Mouse (Mus musculus) natural killer cell, adult 2 months (primary cell): ENCODE measurements around the gene Efr3b.
"Not testable (repeated sequence)": the region's sequence is repeated elsewhere in the genome, so short reads cannot be mapped to it uniquely, and the experiment has no call there.

ENCODE experiments used
- DNase-seq, 2 experiments: peaks; one replicate each; pipeline ENCODE4 v3.0.0; 2022; ENCODE audit warnings: low spot score in 2 of 2

The Efr3b gene

GRCm38 (mm10) chr12:3981350-3982131 lies 57.2 kb downstream of the Efr3b start:
- DNase-seq = peak; percentile 24 to 54

- no peak for DNase-seq
Observed at GRCm38 (mm10) chr12:3980991-3981349, 57.7 kb downstream of the Efr3b start.

- DNase-seq = not testable (repeated sequence)
Observed at GRCm38 (mm10) chr12:3973169-3973568, 65.5 kb downstream of the Efr3b start.

DNA sequence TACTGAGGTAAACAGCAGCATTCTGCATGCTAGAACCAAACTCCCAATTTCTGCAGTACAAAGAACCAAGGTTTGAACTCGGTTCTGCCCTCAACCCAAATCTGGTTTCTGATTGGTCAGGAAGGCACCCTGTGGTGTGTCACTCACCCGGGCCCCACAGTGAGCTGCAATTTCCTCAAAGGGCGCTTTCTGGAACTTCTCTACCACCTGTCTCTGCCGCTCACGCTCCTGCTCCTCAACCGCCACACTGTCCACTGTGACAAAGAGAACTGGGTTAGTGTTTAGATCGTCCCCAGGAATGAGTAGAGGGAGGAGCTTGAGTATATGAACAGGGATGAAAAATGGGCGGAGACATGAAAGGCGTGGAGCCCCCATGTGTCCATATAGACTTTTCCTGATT lies 70.3 kb downstream of the Efr3b start:
- DNase-seq = no peak

- no peak for DNase-seq
Observed at GRCm38 (mm10) chr12:3967196-3967595, 71.5 kb downstream of the Efr3b start.

- DNase-seq = no peak
Observed at GRCm38 (mm10) chr12:3960553-3960952, 78.2 kb downstream of the Efr3b start.

GRCm38 (mm10) chr12:3959791-3960543 lies 78.7 kb downstream of the Efr3b start:
- DNase-seq = peak; percentile 91 to 94

- peak in 1 of 2 experiments; percentile 5 for DNase-seq
Observed at GRCm38 (mm10) chr12:3956351-3956750, 82.4 kb downstream of the Efr3b start.

DNA sequence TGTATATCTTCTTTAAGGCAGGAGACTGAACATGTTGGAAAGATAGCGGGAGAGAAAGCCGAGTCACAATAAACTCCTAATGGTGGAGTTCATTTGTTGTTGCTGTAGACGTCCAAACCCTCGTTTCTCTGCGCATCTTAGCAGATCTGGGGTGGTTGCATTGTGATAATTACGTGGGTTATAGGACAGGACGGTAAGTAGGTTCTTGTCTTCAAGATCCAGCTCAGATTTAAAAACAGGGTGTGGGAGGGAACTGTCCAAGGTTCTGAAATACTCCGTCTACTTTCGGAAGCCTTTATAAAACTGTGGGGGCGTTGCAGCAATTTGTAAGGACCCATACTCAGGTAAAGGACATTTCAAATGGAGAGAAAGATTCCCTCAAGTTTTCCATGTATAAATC lies 83.3 kb downstream of the Efr3b start:
- DNase-seq = peak in 1 of 2 experiments; percentile 9

DNA sequence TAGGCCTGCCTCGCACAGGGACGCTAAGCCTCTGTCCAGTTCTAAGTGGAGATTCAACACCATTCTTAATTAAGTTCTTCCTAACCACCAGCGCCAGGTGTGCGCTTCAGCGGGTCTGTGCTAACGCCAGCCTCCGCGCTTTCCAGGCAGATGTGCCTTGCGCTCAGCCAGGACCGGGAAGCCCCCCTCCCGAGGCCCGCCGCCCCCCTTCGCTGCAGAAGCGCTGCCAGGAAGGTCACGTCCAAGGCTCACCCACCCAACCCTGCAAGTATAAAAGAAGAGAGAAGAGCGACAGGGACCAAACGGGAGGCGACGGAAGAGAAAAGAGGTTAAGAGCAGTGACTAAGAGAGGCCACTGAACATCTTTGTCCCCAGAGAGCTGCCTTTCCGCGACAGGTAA lies 84.1 kb downstream of the Efr3b start, which contains the start of gene Pomc:
TSS of gene Pomc (plus strand) at position 301 of the 400 bp plus-strand sequence.
- DNase-seq = no peak

GRCm38 (mm10) chr12:3947503-3947902 lies 91.2 kb downstream of the Efr3b start:
- no peak for DNase-seq

- DNase-seq = no peak
Observed at GRCm38 (mm10) chr12:3944454-3945073, 94.2 kb downstream of the Efr3b start.

GRCm38 (mm10) chr12:3942026-3942425 lies 96.7 kb downstream of the Efr3b start:
- no peak for DNase-seq

DNA sequence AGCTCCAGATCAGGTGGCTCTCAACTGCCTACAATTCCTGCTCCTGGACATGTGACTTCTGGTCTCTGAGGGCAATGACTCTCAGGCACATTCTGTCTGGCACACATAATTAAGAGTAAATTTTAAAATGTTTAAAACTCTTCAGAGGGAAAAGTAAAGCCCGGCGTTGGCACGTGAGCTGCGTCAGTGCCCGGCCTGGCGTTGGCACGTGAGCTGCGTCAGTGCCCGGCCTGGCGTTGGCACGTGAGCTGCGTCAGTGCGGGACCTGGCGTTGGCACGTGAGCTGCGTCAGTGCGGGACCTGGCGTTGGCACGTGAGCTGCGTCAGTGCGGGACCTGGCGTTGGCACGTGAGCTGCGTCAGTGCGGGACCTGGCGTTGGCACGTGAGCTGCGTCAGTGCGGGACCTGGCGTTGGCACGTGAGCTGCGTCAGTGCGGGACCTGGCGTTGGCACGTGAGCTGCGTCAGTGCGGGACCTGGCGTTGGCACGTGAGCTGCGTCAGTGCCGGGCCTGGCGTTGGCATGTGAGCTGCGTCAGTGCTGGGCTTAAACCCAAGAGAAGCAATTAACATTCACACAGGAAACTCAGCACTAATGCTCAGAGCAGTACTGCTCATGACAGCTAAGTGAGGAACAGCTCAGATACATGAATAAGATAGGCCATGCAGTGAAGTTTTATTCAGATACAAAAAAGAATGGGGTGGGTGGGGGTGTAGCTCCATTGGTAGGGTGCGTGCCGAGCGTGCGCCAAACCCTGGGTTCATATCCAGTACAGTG lies 108.4 kb downstream of the Efr3b start:
- not testable (repeated sequence) for DNase-seq

DNA sequence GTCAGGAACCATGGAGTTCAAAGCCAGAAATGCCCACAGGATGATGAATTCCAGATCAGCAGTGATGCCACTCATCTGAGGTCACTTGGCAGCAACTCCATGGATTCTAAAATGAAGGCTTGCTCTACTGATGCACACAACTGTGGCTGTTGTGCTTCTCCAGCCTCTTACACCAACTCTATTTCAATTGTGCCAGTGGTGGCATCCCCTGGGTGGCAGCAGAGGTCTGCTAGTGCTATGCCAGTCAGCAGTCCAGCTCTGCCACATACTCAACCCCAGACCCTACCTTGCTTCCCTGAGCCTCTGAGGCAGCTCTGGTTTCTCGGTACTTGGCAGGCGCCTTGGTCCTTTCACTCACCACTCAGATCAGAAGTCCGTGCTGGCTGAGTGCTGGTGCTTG lies 109.9 kb downstream of the Efr3b start:
- DNase-seq = no peak

- peak; percentile 32 to 65 for DNase-seq
Observed at GRCm38 (mm10) chr12:3926127-3926526, 112.6 kb downstream of the Efr3b start.

- no peak for DNase-seq
Observed at GRCm38 (mm10) chr12:3919423-3919822, 119.3 kb downstream of the Efr3b start.

GRCm38 (mm10) chr12:3918577-3918976 lies 120.1 kb downstream of the Efr3b start:
- no peak for DNase-seq

GRCm38 (mm10) chr12:3917668-3918341 lies 120.9 kb downstream of the Efr3b start:
- no peak for DNase-seq

GRCm38 (mm10) chr12:3915852-3916251 lies 122.9 kb downstream of the Efr3b start:
- no peak for DNase-seq
